In genomic region chr5:140748425-140748824, GRCm38 (mm10) we compare ENCODE assay signal across 10 mouse cellular contexts. TPM values are rescaled to one million over a fixed set of nuclear protein-coding genes. Genes with fewer than 3 reads are reported as not detected.
DNase-seq lines count a peak whose midpoint lies in the region; ATAC-seq and TF ChIP-seq lines count a peak whose summit lies in the region.
"Had no signal": no experiment of that assay in that cellular context is flagged by ENCODE, and none has a peak within 500 bp of the region (broad histone marks: within the 10 kb centered on the region; RNA-seq: fewer than 3 reads in every experiment).

No protein-coding gene starts in this region.

- no peak overlapping the region for H3K4me2 ChIP-seq in heart, embryonic 11.5 days
- H3K4me2 ChIP-seq in kidney, postnatal 0 days (ENCODE audit: low read length) = no peak overlapping the region

- H3K9ac ChIP-seq in heart, embryonic 11.5 days (ENCODE audit: low read depth, low read length) = 0 out of 2 replicates have a peak overlapping the region, but pooled peaks have one; percentile 4
- H3K9ac ChIP-seq in kidney, postnatal 0 days (ENCODE audit: low read depth, low read length) = no peak overlapping the region

- no peak overlapping the region for H3K27ac ChIP-seq in heart, embryonic 11.5 days (ENCODE audit: low read depth, low read length)
- no peak overlapping the region; the same call in 1 of the 2 replicates for H3K27ac ChIP-seq in heart, embryonic 10.5 days
- no peak overlapping the region for H3K27ac ChIP-seq in kidney, postnatal 0 days
- peak overlapping the region; percentile 6; the same call in 1 of the 2 replicates for H3K27ac ChIP-seq in small intestine, adult 2 months (ENCODE audit: insufficient read depth, low read depth, low read length)
- H3K27ac ChIP-seq: left cerebral cortex, adult 2 months; liver, embryonic 15.5 days had no signal

- H3K36me3 ChIP-seq in heart, embryonic 11.5 days (ENCODE audit: control insufficient read depth, insufficient read depth, low read length) = no peaks in the 10 kb centered on the region
- H3K36me3 ChIP-seq in heart, embryonic 10.5 days = peaks cover 5% of the 10 kb centered on the region; the same call in 1 of the 2 replicates
- no peaks in the 10 kb centered on the region for H3K36me3 ChIP-seq in kidney, postnatal 0 days (ENCODE audit: insufficient read depth, low read length)
- H3K36me3 ChIP-seq in small intestine, adult 2 months (ENCODE audit: control insufficient read depth, insufficient read depth, low read length) = no peaks in the 10 kb centered on the region
- H3K36me3 ChIP-seq: liver, embryonic 15.5 days had no signal

- no peak for ATAC-seq in heart, embryonic 11.5 days (replicated peaks; ENCODE audit: insufficient number of reproducible peaks, low FRiP score, low TSS enrichment)
- peak; percentile 29; the same call in 1 of the 2 replicates for ATAC-seq in kidney, postnatal 0 days (replicated peaks; ENCODE audit: low FRiP score, low read depth)

- TF ChIP-seq CTCF in kidney, postnatal 0 days (IDR thresholded peaks at IDR 0.05; ENCODE audit: low read depth) = no peak
- no peak for TF ChIP-seq CTCF in small intestine, adult 2 months (IDR thresholded peaks at IDR 0.05; ENCODE audit: extremely low read depth, insufficient read length, insufficient replicate concordance, low read depth, low read length)

- intact Hi-C loops in gastrocnemius, postnatal 36 days (cut with DNase I) = loop anchor here (5.0 kb wide), 1 partner anchor 206 kb away; no protein-coding TSS in a partner anchor
- intact Hi-C loops in left cerebral cortex, postnatal 4 days (cut with DNase I) = loop anchor here (5.0 kb wide), 1 partner anchor 211 kb away; no protein-coding TSS in a partner anchor

- no peaks in the 10 kb centered on the region for H3K9me3 ChIP-seq in heart, embryonic 11.5 days (replicated peaks; ENCODE audit: control insufficient read depth, low read length)
- H3K9me3 ChIP-seq in heart, embryonic 10.5 days = no peaks in the 10 kb centered on the region
- H3K9me3 ChIP-seq in kidney, postnatal 0 days (replicated peaks; ENCODE audit: low read length) = no peaks in the 10 kb centered on the region
- H3K9me3 ChIP-seq: liver, embryonic 15.5 days had no signal

- H3K27me3 ChIP-seq in heart, embryonic 11.5 days (ENCODE audit: control insufficient read depth, insufficient read depth, low read length) = 0 out of 2 replicates have a peak, but pooled peaks cover 2% of the 10 kb centered on the region
- no peaks in the 10 kb centered on the region for H3K27me3 ChIP-seq in heart, embryonic 10.5 days (ENCODE audit: insufficient read depth, poor library complexity, severe bottlenecking)
- no peaks in the 10 kb centered on the region for H3K27me3 ChIP-seq in kidney, postnatal 0 days (ENCODE audit: insufficient read depth, low read length)
- H3K27me3 ChIP-seq in small intestine, adult 2 months (ENCODE audit: control insufficient read depth, insufficient read depth, low read length) = no peaks in the 10 kb centered on the region

- no peak overlapping the region for H3K4me3 ChIP-seq in heart, embryonic 11.5 days (ENCODE audit: low read depth, low read length)
- H3K4me3 ChIP-seq in heart, embryonic 10.5 days = no peak overlapping the region
- no peak overlapping the region for H3K4me3 ChIP-seq in kidney, postnatal 0 days (replicated peaks; ENCODE audit: low read depth, low read length)
- no peak overlapping the region for H3K4me3 ChIP-seq in small intestine, adult 2 months (ENCODE audit: low read depth, low read length)
- H3K4me3 ChIP-seq: left cerebral cortex, adult 2 months had no signal

- no peak for TF ChIP-seq POLR2A in small intestine, adult 2 months (IDR thresholded peaks at IDR 0.05; ENCODE audit: low read depth, low read length)

- WGBS in heart, embryonic 11.5 days (ENCODE audit: insufficient replicate concordance) = 81% methylated on average over 10 of the region's 10 CpGs
- WGBS in heart, embryonic 10.5 days = 79% methylated on average over 10 of the region's 10 CpGs
- WGBS in kidney, postnatal 0 days = 71% methylated on average over 10 of the region's 10 CpGs
- WGBS in small intestine, adult 2 months = 19% methylated on average over 10 of the region's 10 CpGs

- no peak for DNase-seq in heart, embryonic 10.5 days (ENCODE audit: low spot score)
- DNase-seq in spleen, postnatal 36 days (ENCODE audit: low spot score in 2 of 2) = peak; percentile 54 to 55
- no peak for DNase-seq in spleen, adult 18-20 months
- DNase-seq in kidney, postnatal 0 days (ENCODE audit: low spot score) = no peak
- DNase-seq in gastrocnemius, postnatal 36 days = no peak
- no peak for DNase-seq in left cerebral cortex, postnatal 4 days

- H3K4me1 ChIP-seq in heart, embryonic 11.5 days (ENCODE audit: control insufficient read depth, insufficient read depth, low read length) = 0 out of 2 replicates have a peak, but pooled peaks cover 3% of the 10 kb centered on the region
- H3K4me1 ChIP-seq in heart, embryonic 10.5 days = peaks cover 12% of the 10 kb centered on the region
- H3K4me1 ChIP-seq in kidney, postnatal 0 days (replicated peaks; ENCODE audit: insufficient read depth, low read length) = no peaks in the 10 kb centered on the region
- peaks cover 11% of the 10 kb centered on the region for H3K4me1 ChIP-seq in small intestine, adult 2 months (ENCODE audit: control insufficient read depth, insufficient read depth, insufficient read length, low read length)

RNA-seq across cellular contexts. Expression of gene Amz1, which starts 24.5 kb away (rescaled TPM):
- polyA plus RNA-seq in heart, embryonic 11.5 days (2014; fragmentation: Nextera tagmentation; extraction: Ambion mirVana) = 0.21 and 0.69 TPM in 2 replicates
- polyA plus RNA-seq in heart, embryonic 10.5 days (2016; fragmentation: Nextera tagmentation; extraction: Ambion mirVana) = 0.55 and 1.2 TPM in 2 replicates
- polyA plus RNA-seq in kidney, postnatal 0 days (2015; fragmentation: Nextera tagmentation; extraction: Ambion mirVana) = 1.8 and 2.0 TPM in 2 replicates
- polyA plus RNA-seq in small intestine, adult 2 months (2012; rRNA removed) = 2.0 and 3.8 TPM in 2 replicates
- total RNA-seq in gastrocnemius, postnatal 36 days (2021) = under 1 TPM; 0.22 to 0.38 TPM
- 10 to 100 TPM; 19.3 to 26.0 TPM for total RNA-seq in left cerebral cortex, postnatal 4 days (2021)

RNA-seq across cellular contexts. Expression of gene Brat1, which starts 43.6 kb away (rescaled TPM):
- polyA plus RNA-seq in heart, embryonic 11.5 days (2014; fragmentation: Nextera tagmentation; extraction: Ambion mirVana) = 9.0 and 9.8 TPM in 2 replicates
- 18.6 and 19.1 TPM in 2 replicates for polyA plus RNA-seq in heart, embryonic 10.5 days (2016; fragmentation: Nextera tagmentation; extraction: Ambion mirVana)
- 16.7 and 18.3 TPM in 2 replicates for polyA plus RNA-seq in kidney, postnatal 0 days (2015; fragmentation: Nextera tagmentation; extraction: Ambion mirVana)
- 8.8 and 17.8 TPM in 2 replicates for polyA plus RNA-seq in small intestine, adult 2 months (2012; rRNA removed)
- 1 to 10 TPM; 4.6 to 5.1 TPM for total RNA-seq in gastrocnemius, postnatal 36 days (2021)
- total RNA-seq in left cerebral cortex, postnatal 4 days (2021) = 10 to 100 TPM; 28.8 to 29.4 TPM

RNA-seq across cellular contexts. Expression of gene Iqce, which starts 46.2 kb away (rescaled TPM):
- 8.1 and 10.7 TPM in 2 replicates for polyA plus RNA-seq in heart, embryonic 11.5 days (2014; fragmentation: Nextera tagmentation; extraction: Ambion mirVana)
- polyA plus RNA-seq in heart, embryonic 10.5 days (2016; fragmentation: Nextera tagmentation; extraction: Ambion mirVana) = 11.4 and 17.9 TPM in 2 replicates
- polyA plus RNA-seq in kidney, postnatal 0 days (2015; fragmentation: Nextera tagmentation; extraction: Ambion mirVana) = 18.7 and 19.7 TPM in 2 replicates
- polyA plus RNA-seq in small intestine, adult 2 months (2012; rRNA removed) = 3.4 and 6.9 TPM in 2 replicates
- 1 to 10 TPM; 2.6 to 3.1 TPM for total RNA-seq in gastrocnemius, postnatal 36 days (2021)
- 10 to 100 TPM; 70.1 to 75.6 TPM for total RNA-seq in left cerebral cortex, postnatal 4 days (2021)

Comparison
In these comparisons a context has a peak if more than half of its experiments do, and no peak if none do; other contexts are left out.
1. DNase-seq: peak in spleen, postnatal 36 days (2 of 2); none in heart, embryonic 10.5 days (single experiment), spleen, adult 18-20 months (0 of 2), kidney, postnatal 0 days (single experiment), gastrocnemius, postnatal 36 days (0 of 2) and left cerebral cortex, postnatal 4 days (single experiment).